Mouse (Mus musculus) monocyte, adult 2 months (primary cell): ENCODE results near the gene Glcci1.
A peak's percentile ranks its signal among the peaks of the same experiment; 100 is the strongest.

Source experiments
- DNase-seq, 2 experiments: peaks; one replicate each; pipeline ENCODE4 v3.0.0; 2022; ENCODE audit warnings: low spot score in 2 of 2, low read depth in 1 of 2

The Glcci1 gene

GRCm38 (mm10) chr6:8509551-8509950, at the start of gene Glcci1:
Glcci1 (plus strand) TSS chr6:8509600.
- DNase-seq: no peak

- no peak for DNase-seq
Measured at GRCm38 (mm10) chr6:8462447-8462846, 47.0 kb upstream of the Glcci1 start.

GRCm38 (mm10) chr6:8465388-8465787, 44.0 kb upstream of the Glcci1 start:
- no peak for DNase-seq

GRCm38 (mm10) chr6:8465985-8466384, 43.4 kb upstream of the Glcci1 start:
- no peak for DNase-seq

- no peak for DNase-seq
Measured at GRCm38 (mm10) chr6:8467667-8468337, 41.6 kb upstream of the Glcci1 start.

GRCm38 (mm10) chr6:8469918-8470317, 39.5 kb upstream of the Glcci1 start:
- DNase-seq: no peak

- no peak for DNase-seq
Measured at GRCm38 (mm10) chr6:8472125-8472524, 37.3 kb upstream of the Glcci1 start.

GRCm38 (mm10) chr6:8472915-8473314, 36.5 kb upstream of the Glcci1 start:
- DNase-seq: no peak

- no peak for DNase-seq
Measured at GRCm38 (mm10) chr6:8473498-8473897, 35.9 kb upstream of the Glcci1 start.

GRCm38 (mm10) chr6:8474316-8474715, 35.1 kb upstream of the Glcci1 start:
- DNase-seq: no peak

- DNase-seq: no peak
Measured at GRCm38 (mm10) chr6:8474820-8475219, 34.6 kb upstream of the Glcci1 start.

GRCm38 (mm10) chr6:8479176-8479575, 30.2 kb upstream of the Glcci1 start:
- no peak for DNase-seq

- DNase-seq: no peak
Measured at GRCm38 (mm10) chr6:8484437-8485275, 24.7 kb upstream of the Glcci1 start.

GRCm38 (mm10) chr6:8485414-8486175, 23.8 kb upstream of the Glcci1 start:
- peak in 1 of 2 experiments; percentile 4 for DNase-seq

GRCm38 (mm10) chr6:8486391-8487043, 22.9 kb upstream of the Glcci1 start:
- DNase-seq: no peak

GRCm38 (mm10) chr6:8487044-8487853, 22.2 kb upstream of the Glcci1 start:
- no peak for DNase-seq

- no peak for DNase-seq
Measured at GRCm38 (mm10) chr6:8488249-8488648, 21.2 kb upstream of the Glcci1 start.

GRCm38 (mm10) chr6:8489266-8489665, 20.1 kb upstream of the Glcci1 start:
- no peak for DNase-seq

GRCm38 (mm10) chr6:8489938-8490585, 19.3 kb upstream of the Glcci1 start:
- DNase-seq: no peak

- DNase-seq: no peak
Measured at GRCm38 (mm10) chr6:8492248-8492647, 17.2 kb upstream of the Glcci1 start.
